Mouse (Mus musculus) neural tube, embryonic 11.5 days (tissue): Measurements from ENCODE around the gene Zfp646. TPM values are rescaled to one million over a fixed set of nuclear protein-coding genes. Genes with fewer than 3 reads are reported as not detected.
A peak's percentile ranks its signal among the peaks of the same experiment; 100 is the strongest.
"Not testable (repeated sequence)": the region's sequence is repeated elsewhere in the genome, so short reads cannot be mapped to it uniquely, and the experiment has no call there.

ENCODE experiments used
- ATAC-seq: fragments of 200-750 bp; cut with Nextera tagmentation; 2 replicates; pipeline ENCODE4 v1.8.0; 2017; ENCODE audit warnings: moderate number of reproducible peaks, mild to moderate bottlenecking, moderate TSS enrichment, moderate library complexity; ENCODE audit not compliant: insufficient read depth, low FRiP score, low TSS enrichment
- DNase-seq: peaks from one replicate; pipeline ENCODE4 v3.0.0-alpha.2; 2015; ENCODE audit warnings: low spot score
- H3K27ac ChIP-seq: fragments of 300-500 bp; sonication (generic); 2 replicates; pipeline ENCODE4 v1.5.1; 2014; ENCODE audit warnings: low read depth, mild to moderate bottlenecking, low read length
- H3K27me3 ChIP-seq: fragments of 300-500 bp; sonication (generic); 2 replicates; pipeline ENCODE4 v1.6.1; 2014; ENCODE audit warnings: mild to moderate bottlenecking, low read length, mixed read lengths; ENCODE audit not compliant: control insufficient read depth, insufficient read depth
- H3K36me3 ChIP-seq: fragments of 300-500 bp; sonication (generic); 2 replicates; pipeline ENCODE4 v1.6.1; 2014; ENCODE audit warnings: mild to moderate bottlenecking, low read length, moderate library complexity, mixed read lengths; ENCODE audit not compliant: control insufficient read depth, insufficient read depth
- H3K4me1 ChIP-seq: fragments of 300-500 bp; sonication (generic); 2 replicates; pipeline ENCODE4 v1.6.1; 2014; ENCODE audit warnings: low read length, mixed read lengths; ENCODE audit not compliant: control insufficient read depth, insufficient read depth
- H3K4me2 ChIP-seq: fragments of 300-500 bp; sonication (generic); 2 replicates; pipeline ENCODE4 v1.6.1; 2014; ENCODE audit warnings: low read depth, mild to moderate bottlenecking, moderate library complexity
- H3K4me3 ChIP-seq: fragments of 300-500 bp; sonication (generic); 2 replicates; pipeline ENCODE4 v1.5.1; 2014; ENCODE audit warnings: low read depth, low read length
- H3K9ac ChIP-seq: fragments of 300-500 bp; sonication (generic); 2 replicates; pipeline ENCODE4 v1.6.1; 2014; ENCODE audit warnings: mild to moderate bottlenecking, low read length
- H3K9me3 ChIP-seq: fragments of 300-500 bp; sonication (generic); 2 replicates; pipeline ENCODE4 v1.6.1; 2016; ENCODE audit warnings: low read length; ENCODE audit not compliant: control insufficient read depth
- WGBS: fragments of 180-500 bp; shearing (Covaris S2); extraction: QIAGEN DNeasy Blood & Tissue Kit; methylation state at CpG from one replicate; pipeline ENCODE4 v1.1.7; 2014; 5-methylcytosine and 5-hydroxymethylcytosine counted together
- polyA plus RNA-seq: library from polyadenylated mRNA; unstranded; fragments of >200 nt; fragmentation: Nextera tagmentation; extraction: Ambion mirVana; gene quantifications from 2 replicates; pipeline ENCODE4 v1.2.1, GENCODE M21; 2014

The Zfp646 gene
- polyA plus RNA-seq: 19.8 and 21.9 TPM in 2 replicates

DNA sequence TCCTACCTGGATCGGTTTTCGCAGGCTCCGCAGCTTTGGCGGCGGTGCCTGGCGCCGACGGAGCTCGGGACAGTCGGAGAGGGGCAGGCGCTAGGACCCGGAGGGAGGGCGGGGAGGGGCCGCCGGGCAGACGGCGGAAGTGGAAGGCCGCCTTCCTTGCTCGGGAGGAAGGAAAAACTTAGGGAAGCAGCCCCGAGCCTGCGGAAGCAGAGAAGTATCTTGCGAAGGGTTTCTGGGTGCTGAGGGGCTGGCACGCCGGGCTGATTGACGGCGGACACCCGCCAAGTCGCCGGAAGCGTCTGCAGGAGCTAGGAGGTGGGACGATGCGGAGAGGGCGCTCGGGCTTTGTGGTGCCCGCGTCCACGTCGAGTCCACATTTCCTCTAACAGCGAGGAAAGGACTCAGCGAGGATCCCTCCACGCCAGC lies at the start of gene Zfp646:
TSS of gene Zfp646 (plus strand) at position 181 of the 426 bp plus-strand sequence.
- ATAC-seq: peak; percentile 87
- H3K27ac ChIP-seq: peak within 1 kb of the TSS; percentile 98
- H3K36me3 ChIP-seq: peaks cover 28% of the 10 kb centered on the region

GRCm38 (mm10) chr7:127835550-127835949 lies 40.5 kb upstream of the Zfp646 start:
- Histone ChIP-seq H3K9ac (no peak overlapping the region), H3K27ac (no peak overlapping the region), H3K27me3 (no peaks in the 10 kb centered on the region), H3K4me3 (no peak overlapping the region), H3K9me3 (no peaks in the 10 kb centered on the region), H3K4me1 (no peaks in the 10 kb centered on the region), H3K36me3 (no peaks in the 10 kb centered on the region), H3K4me2 (no peak overlapping the region)
- DNase-seq: no peak
- WGBS: 71% methylated on average over 2 of the region's 2 CpGs
- ATAC-seq: no peak

More for the DNA sequence above, at the start of gene Zfp646:
- peak within 1 kb of the TSS; percentile 67 for H3K4me2 ChIP-seq
- WGBS: under 1% methylated on average over 41 of the region's 41 CpGs
- no peaks in the 10 kb centered on the region for H3K9me3 ChIP-seq
- H3K4me3 ChIP-seq: peak within 1 kb of the TSS; percentile 95
- H3K4me1 ChIP-seq: peaks cover 16% of the 10 kb centered on the region
- DNase-seq: peak; percentile 93
- H3K27me3 ChIP-seq: no peaks in the 10 kb centered on the region
- H3K9ac ChIP-seq: peak within 1 kb of the TSS; percentile 98

- H3K4me1 ChIP-seq: peaks cover 3% of the 10 kb centered on the region; the same call in 1 of the 2 replicates
- no peaks in the 10 kb centered on the region for H3K36me3 ChIP-seq
- H3K4me2 ChIP-seq: no peak overlapping the region
- H3K9ac ChIP-seq: no peak overlapping the region
- H3K4me3 ChIP-seq: no peak overlapping the region
- H3K9me3 ChIP-seq: no peaks in the 10 kb centered on the region
- ATAC-seq: no peak
- WGBS: 96% methylated on average over 5 of the region's 5 CpGs
- no peak for DNase-seq
- H3K27ac ChIP-seq: no peak overlapping the region
- H3K27me3 ChIP-seq: no peaks in the 10 kb centered on the region
Measured at GRCm38 (mm10) chr7:127837473-127837872, 38.5 kb upstream of the Zfp646 start.

GRCm38 (mm10) chr7:127837878-127838277 lies 38.1 kb upstream of the Zfp646 start:
- H3K4me1 ChIP-seq, H3K4me3 ChIP-seq, H3K27ac ChIP-seq, ATAC-seq, H3K9ac ChIP-seq, DNase-seq, H3K27me3 ChIP-seq, H3K9me3 ChIP-seq, H3K36me3 ChIP-seq, H3K4me2 ChIP-seq: not testable (repeated sequence)
- 79% methylated on average over 4 of the region's 4 CpGs for WGBS

DNA sequence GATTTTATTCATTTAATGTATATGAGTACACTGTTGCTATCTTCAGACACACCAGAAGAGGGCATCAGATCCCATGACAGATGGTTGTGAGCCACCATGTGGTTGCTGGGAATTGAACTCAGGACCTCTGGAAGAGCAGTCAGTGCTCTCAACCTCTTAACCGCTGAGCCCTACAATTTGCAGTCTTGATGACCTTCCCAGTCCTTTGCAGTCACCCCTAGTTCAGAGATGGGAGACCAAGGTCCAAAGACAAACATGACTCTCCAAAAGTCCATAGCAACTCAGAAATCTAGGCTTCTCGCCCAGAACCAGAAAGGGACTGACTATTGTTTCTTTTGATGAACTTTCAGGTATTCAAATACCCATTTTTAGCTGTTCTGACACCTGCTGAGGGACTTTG lies 36.0 kb upstream of the Zfp646 start:
- H3K4me2 ChIP-seq, H3K9me3 ChIP-seq, DNase-seq, H3K36me3 ChIP-seq, ATAC-seq, H3K27me3 ChIP-seq, H3K9ac ChIP-seq, H3K4me3 ChIP-seq, H3K4me1 ChIP-seq, H3K27ac ChIP-seq: not testable (repeated sequence)
- 74% methylated on average over 2 of the region's 2 CpGs for WGBS

DNA sequence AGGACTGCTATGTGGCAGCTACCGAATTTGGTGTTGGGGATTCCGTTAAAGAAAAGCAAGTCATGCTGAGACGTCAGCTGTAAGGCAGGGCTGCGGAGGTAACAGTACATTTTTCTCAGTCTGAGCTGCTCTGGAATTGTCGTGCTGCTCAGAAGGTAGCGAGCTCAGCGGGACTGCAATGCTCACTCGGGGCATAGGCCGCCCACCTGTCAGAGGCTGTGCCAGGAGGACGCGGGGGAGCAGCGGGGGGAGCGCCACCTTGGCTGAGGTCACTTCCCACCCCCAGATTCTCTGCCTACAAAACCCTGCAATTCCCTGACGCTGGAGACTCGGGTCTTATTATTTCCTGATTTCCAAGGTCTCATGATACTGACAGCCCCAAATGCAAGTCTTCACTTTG lies 35.1 kb upstream of the Zfp646 start:
- Histone ChIP-seq H3K9ac (peak overlapping the region; percentile 49), H3K4me2 (peak overlapping the region; percentile 98), H3K36me3 (no peaks in the 10 kb centered on the region), H3K9me3 (no peaks in the 10 kb centered on the region), H3K27ac (peak overlapping the region; percentile 28; the same call in 1 of the 2 replicates), H3K4me1 (peaks cover 3% of the 10 kb centered on the region; the same call in 1 of the 2 replicates), H3K27me3 (no peaks in the 10 kb centered on the region), H3K4me3 (peak overlapping the region; percentile 58)
- DNase-seq: no peak
- 10% methylated on average over 15 of the region's 15 CpGs for WGBS
- peak; percentile 21; the same call in 1 of the 2 replicates for ATAC-seq

- ATAC-seq (peak; percentile 84), DNase-seq (peak; percentile 94)
- Histone ChIP-seq H3K9ac (peak overlapping the region; percentile 49), H3K4me3 (peak overlapping the region; percentile 58), H3K4me1 (peaks cover 3% of the 10 kb centered on the region; the same call in 1 of the 2 replicates), H3K36me3 (no peaks in the 10 kb centered on the region), H3K27ac (peak overlapping the region; percentile 28), H3K4me2 (peak overlapping the region; percentile 98), H3K9me3 (no peaks in the 10 kb centered on the region), H3K27me3 (no peaks in the 10 kb centered on the region)
- under 1% methylated on average over 45 of the region's 46 CpGs for WGBS
Measured at GRCm38 (mm10) chr7:127841340-127842000, 34.6 kb upstream of the Zfp646 start.

DNA sequence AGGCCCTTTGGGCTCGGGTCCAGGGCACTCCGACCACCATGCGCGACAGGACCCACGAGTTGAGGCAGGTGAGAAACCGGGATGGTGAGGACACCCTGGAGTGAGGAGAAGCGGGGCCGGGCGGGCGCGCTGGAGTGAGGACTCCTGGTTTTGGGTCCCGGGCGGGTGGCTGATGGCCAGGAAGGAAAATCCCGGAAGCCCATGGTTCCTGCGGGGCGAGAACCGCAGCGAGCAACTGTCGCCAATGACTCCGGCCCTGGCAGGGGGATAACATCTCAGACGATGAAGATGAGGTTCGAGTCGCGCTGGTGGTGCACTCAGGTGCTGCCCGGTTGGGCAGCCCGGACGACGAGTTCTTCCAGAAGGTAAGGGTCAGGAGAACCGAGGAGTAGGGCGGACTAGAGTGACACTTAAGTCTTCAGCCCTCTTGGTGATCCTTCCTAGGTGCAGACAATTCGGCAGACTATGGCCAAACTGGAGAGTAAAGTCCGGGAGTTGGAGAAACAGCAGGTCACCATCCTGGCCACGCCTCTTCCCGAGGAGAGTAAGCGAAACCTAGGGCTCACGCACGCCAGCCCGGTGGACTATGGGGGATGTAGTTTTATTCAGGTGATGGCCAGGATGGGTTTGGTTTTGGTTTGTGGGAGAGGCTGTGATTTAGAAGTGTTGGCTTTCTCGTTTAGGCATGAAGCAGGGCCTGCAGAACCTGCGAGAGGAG lies 33.9 kb upstream of the Zfp646 start:
- no peaks in the 10 kb centered on the region for H3K9me3 ChIP-seq
- no peaks in the 10 kb centered on the region for H3K27me3 ChIP-seq
- H3K4me1 ChIP-seq: peaks cover 3% of the 10 kb centered on the region; the same call in 1 of the 2 replicates
- peak overlapping the region; percentile 98 for H3K4me2 ChIP-seq
- H3K4me3 ChIP-seq: peak overlapping the region; percentile 58
- peak overlapping the region; percentile 45 for H3K9ac ChIP-seq
- peak overlapping the region; percentile 28 for H3K27ac ChIP-seq
- H3K36me3 ChIP-seq: no peaks in the 10 kb centered on the region
- DNase-seq: peak; percentile 73
- under 1% methylated on average over 40 of the region's 40 CpGs for WGBS
- ATAC-seq: peak; percentile 65
